Mouse (Mus musculus): ENCODE data around the gene Dmrta1.

DNA sequence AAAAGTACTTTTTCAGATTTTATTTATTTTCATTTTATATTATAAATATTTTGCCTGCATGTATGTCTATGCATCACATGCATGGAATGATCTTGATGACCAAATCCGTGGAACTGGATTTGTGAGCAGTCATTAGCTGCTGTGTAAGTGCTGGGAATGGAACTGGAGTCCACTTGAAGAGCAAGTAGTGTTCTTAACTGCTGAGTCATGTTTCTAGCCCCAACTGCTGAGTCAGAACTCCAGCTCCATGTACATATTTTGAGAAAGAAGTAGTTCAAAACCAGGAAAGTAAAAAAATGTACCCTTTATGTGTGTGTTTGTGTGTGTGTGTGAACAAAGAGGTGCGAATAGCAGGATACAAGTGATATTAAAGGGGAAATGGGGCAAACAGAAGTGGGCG is 4.5 kb upstream of the Dmrta1 start:
- TF ChIP-seq CTCF (IDR thresholded peaks at IDR 0.05; ENCODE audit: low read depth, low read length), result no peak
- TF ChIP-seq POLR2A (IDR thresholded peaks at IDR 0.05; ENCODE audit: extremely low read depth, insufficient read depth, low read length), result no peak

Data from liver, adult 2 months (tissue).